Comparison of ENCODE assay signal across 8 mouse cellular contexts in the genomic region with DNA sequence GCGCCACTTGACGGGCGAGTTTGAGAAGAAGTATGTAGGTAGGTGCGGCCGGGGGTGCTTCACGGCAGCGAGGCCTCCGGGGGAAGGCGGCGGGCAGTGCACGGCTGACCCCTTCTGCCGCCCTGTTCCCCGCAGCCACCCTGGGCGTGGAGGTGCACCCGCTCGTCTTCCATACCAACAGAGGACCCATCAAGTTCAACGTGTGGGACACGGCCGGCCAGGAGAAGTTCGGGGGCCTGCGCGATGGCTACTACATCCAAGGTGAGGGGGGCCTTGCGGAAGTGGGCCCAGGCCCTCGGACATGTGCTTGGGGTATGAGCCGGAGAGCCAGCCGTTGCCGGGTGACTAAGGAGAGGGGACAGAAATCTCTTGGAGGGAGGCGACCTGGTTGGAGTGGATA. TPM values are rescaled to one million over a fixed set of nuclear protein-coding genes. Genes with fewer than 3 reads are reported as not detected.
DNase-seq lines count a peak whose midpoint lies in the region; ATAC-seq and TF ChIP-seq lines count a peak whose summit lies in the region.

No protein-coding gene starts in this region.

- H3K9ac ChIP-seq in liver, adult 2 months (ENCODE audit: low read depth, low read length): peak overlapping the region; percentile 93

- peak overlapping the region; percentile 89 for H3K4me3 ChIP-seq in gastrocnemius, adult 2 months
- H3K4me3 ChIP-seq in C2C12 (ENCODE audit: insufficient read depth, poor library complexity, severe bottlenecking) (peak overlapping the region; percentile 89), myocyte (peak overlapping the region; percentile 96)
- H3K4me3 ChIP-seq in liver, adult 2 months (ENCODE audit: insufficient read depth, low read depth, low read length): peak overlapping the region; percentile 90

- no peak for TF ChIP-seq POLR2A in liver, adult 2 months (IDR thresholded peaks at IDR 0.05; ENCODE audit: extremely low read depth, insufficient read depth, low read length)
- no peak for TF ChIP-seq POLR2A in myocyte (IDR thresholded peaks at IDR 0.05; ENCODE audit: insufficient read length, low read depth)

- H3K36me3 ChIP-seq in C2C12 (ENCODE audit: control insufficient read depth, insufficient read depth) (peaks cover 47% of the 10 kb centered on the region), myocyte (ENCODE audit: control insufficient read depth, insufficient read depth) (peaks cover 40% of the 10 kb centered on the region)
- H3K36me3 ChIP-seq in liver, adult 2 months (ENCODE audit: control insufficient read depth, insufficient read depth, low read length): peaks cover 7% of the 10 kb centered on the region; the same call in 1 of the 2 replicates

- H3K79me2 ChIP-seq in C2C12 (ENCODE audit: control insufficient read depth, insufficient read depth) (peaks cover 43% of the 10 kb centered on the region), myocyte (ENCODE audit: control insufficient read depth, insufficient read depth) (peaks cover 22% of the 10 kb centered on the region)
- H3K79me2 ChIP-seq in liver, adult 2 months (ENCODE audit: control insufficient read depth, insufficient read depth, low read length): peaks cover 10% of the 10 kb centered on the region

- intact Hi-C loops in gastrocnemius, adult 2 months (cut with DNase I): no loop called here
- intact Hi-C loops in heart, postnatal 14 days (cut with DNase I): no loop called here

- peaks cover 30% of the 10 kb centered on the region for H3K79me3 ChIP-seq in C2C12 (ENCODE audit: low read depth)

- WGBS in liver, adult 2 months: 1% methylated on average over 28 of the region's 28 CpGs

- no peaks in the 10 kb centered on the region for H3K27me3 ChIP-seq in C2C12 (ENCODE audit: control insufficient read depth, insufficient read depth, insufficient read length)
- H3K27me3 ChIP-seq in liver, adult 2 months (ENCODE audit: control insufficient read depth, insufficient read depth, low read length): no peaks in the 10 kb centered on the region
- no peaks in the 10 kb centered on the region for H3K27me3 ChIP-seq in myocyte (ENCODE audit: control insufficient read depth, insufficient read depth, insufficient read length)

- H3K4me1 ChIP-seq in liver, adult 2 months (ENCODE audit: control insufficient read depth, insufficient read depth, low read length): peaks cover 7% of the 10 kb centered on the region

- no peak for DNase-seq in gastrocnemius, adult 2 months
- DNase-seq in gastrocnemius, postnatal 25 days: no peak
- DNase-seq in heart, postnatal 14 days: peak; percentile 27
- DNase-seq in liver, adult 2 months (ENCODE audit: extremely low read depth, low read depth, low spot score): no peak

- peak overlapping the region; percentile 96 for H3K27ac ChIP-seq in gastrocnemius, adult 2 months
- peak overlapping the region; percentile 80 for H3K27ac ChIP-seq in liver, adult 2 months (replicated peaks; ENCODE audit: insufficient read depth, low read depth, low read length)

- peak overlapping the region; percentile 72 for H3ac ChIP-seq in C2C12 (ENCODE audit: control insufficient read depth, insufficient read length, low read depth)
- peak overlapping the region; percentile 99 for H3ac ChIP-seq in myocyte (ENCODE audit: control insufficient read depth, insufficient read length)

- peak overlapping the region; percentile 91 for H3K4me2 ChIP-seq in myocyte (ENCODE audit: low read depth)

- no peak for TF ChIP-seq CTCF in gastrocnemius, adult 2 months (IDR thresholded peaks at IDR 0.05)
- TF ChIP-seq CTCF in C2C12 (IDR thresholded peaks at IDR 0.05; ENCODE audit: control insufficient read depth, insufficient read depth, insufficient read length): no peak
- TF ChIP-seq CTCF in liver, adult 2 months (IDR thresholded peaks at IDR 0.05; ENCODE audit: low read depth, low read length): no peak

- ATAC-seq in common myeloid progenitor, adult 5-6 weeks (replicated peaks; ENCODE audit: low read depth, poor library complexity, severe bottlenecking): peak; percentile 10; the same call in 1 of the 2 replicates
- no peak for ATAC-seq in CD4-positive, CD25-positive, alpha-beta regulatory T cell, adult 4 months

TF ChIP-seq in C2C12, 6 proteins besides CTCF, POLR2A, EP300 and RAD21:
- peak; percentile 27 for TF ChIP-seq MAX (IDR thresholded peaks at IDR 0.05)
- no peak for TF ChIP-seq USF1 (IDR thresholded peaks at IDR 0.05; ENCODE audit: low read depth)

TF ChIP-seq in myocyte, 11 proteins besides CTCF, POLR2A, EP300 and RAD21:
- TF ChIP-seq POLR2AphosphoS2 (IDR thresholded peaks at IDR 0.05; ENCODE audit: insufficient read length, low read depth): peak; percentile 15
- TF ChIP-seq TCF3 (IDR thresholded peaks at IDR 0.05; ENCODE audit: insufficient read length, low read depth): no peak

RNA-seq across cellular contexts. Expression of a gene that starts 0.9 kb away (rescaled TPM):
- total RNA-seq in gastrocnemius, adult 2 months (2021): 10 to 100 TPM; 78.9 to 94.0 TPM
- 10 to 100 TPM; 64.7 to 81.1 TPM for total RNA-seq in gastrocnemius, postnatal 25 days (2021)
- polyA plus RNA-seq in C2C12 (2012; fragmentation: generic; extraction: Trizol) (738 TPM), myocyte (2012; fragmentation: generic; extraction: Trizol) (466 TPM)
- 494 and 900 TPM in 2 replicates for total RNA-seq in common myeloid progenitor, adult 5-6 weeks (2017)
- 100 to 1,000 TPM in 1 of 2 experiments, 10 to 100 TPM in 1; 85.2 to 106 TPM for total RNA-seq in heart, postnatal 14 days (2021)
- total RNA-seq in liver, adult 2 months (2014; rRNA removed): 90.9 and 99.5 TPM in 2 replicates
- polyA plus RNA-seq in liver, adult 2 months (2012; rRNA removed): 46.8 and 50.5 TPM in 2 replicates
- polyA plus RNA-seq in CD4-positive, CD25-positive, alpha-beta regulatory T cell, adult 4 months (2017; shearing (Covaris generic)): 100 to 1,000 TPM; 235 to 276 TPM

RNA-seq across cellular contexts. Expression of a gene that starts 12.4 kb away (rescaled TPM):
- total RNA-seq in gastrocnemius, adult 2 months (2021): 1 to 10 TPM; 6.3 to 7.8 TPM
- 1 to 10 TPM; 7.8 to 8.8 TPM for total RNA-seq in gastrocnemius, postnatal 25 days (2021)
- polyA plus RNA-seq in C2C12 (2012; fragmentation: generic; extraction: Trizol) (24.1 TPM), myocyte (2012; fragmentation: generic; extraction: Trizol) (21.1 TPM)
- total RNA-seq in common myeloid progenitor, adult 5-6 weeks (2017): 38.6 and 74.1 TPM in 2 replicates
- total RNA-seq in heart, postnatal 14 days (2021): 10 to 100 TPM; 16.0 to 18.8 TPM
- 9.4 and 9.7 TPM in 2 replicates for total RNA-seq in liver, adult 2 months (2014; rRNA removed)
- 12.2 and 13.0 TPM in 2 replicates for polyA plus RNA-seq in liver, adult 2 months (2012; rRNA removed)
- polyA plus RNA-seq in CD4-positive, CD25-positive, alpha-beta regulatory T cell, adult 4 months (2017; shearing (Covaris generic)): 1 to 10 TPM; 2.0 to 2.4 TPM

Comparison
In these comparisons a context has a peak if more than half of its experiments do, and no peak if none do; other contexts are left out.
1. DNase-seq: peak in heart, postnatal 14 days (2 of 2); none in gastrocnemius, adult 2 months (single experiment), gastrocnemius, postnatal 25 days (single experiment) and liver, adult 2 months (single experiment).
2. Peak in every context shown above with its lines, with median percentiles within 50 percentile points of each other: H3K4me3 ChIP-seq.